Mouse (Mus musculus): ENCODE data around the gene Agbl1. TPM values are rescaled to one million over a fixed set of nuclear protein-coding genes. Genes with fewer than 3 reads are reported as not detected.

Gene Agbl1
- polyA plus RNA-seq, 1 experiment from 2014 or later: not detected

- Histone ChIP-seq H3K9ac (replicated peaks) (no peak overlapping the region), H3K4me3 (replicated peaks) (no peak overlapping the region), H3K27ac (no peak overlapping the region), H3K4me2 (no peak overlapping the region), H3K36me3 (no peaks in the 10 kb centered on the region), H3K4me1 (replicated peaks) (no peaks in the 10 kb centered on the region), H3K9me3 (no peaks in the 10 kb centered on the region), H3K27me3 (no peaks in the 10 kb centered on the region)
- 62% methylated on average over 2 of the region's 2 CpGs for WGBS
- ATAC-seq (ENCODE audit: insufficient number of reproducible peaks, insufficient read depth, low FRiP score, low TSS enrichment, low read depth): no peak
Observed at GRCm38 (mm10) chr7:76282831-76283230, 53.1 kb downstream of the Agbl1 start.

- Histone ChIP-seq H3K9me3 (no peaks in the 10 kb centered on the region), H3K27ac (no peak overlapping the region), H3K4me1 (replicated peaks) (no peaks in the 10 kb centered on the region), H3K27me3 (no peaks in the 10 kb centered on the region), H3K4me3 (replicated peaks) (no peak overlapping the region), H3K9ac (replicated peaks) (no peak overlapping the region), H3K36me3 (no peaks in the 10 kb centered on the region), H3K4me2 (no peak overlapping the region)
- no peak for ATAC-seq (ENCODE audit: insufficient number of reproducible peaks, insufficient read depth, low FRiP score, low TSS enrichment, low read depth)
- 87% methylated on average over 3 of the region's 3 CpGs for WGBS
Observed at GRCm38 (mm10) chr7:76287531-76287930, 57.8 kb downstream of the Agbl1 start.

GRCm38 (mm10) chr7:76321866-76322553 is 92.3 kb downstream of the Agbl1 start:
- Histone ChIP-seq H3K4me2 (no peak overlapping the region), H3K4me1 (replicated peaks) (no peaks in the 10 kb centered on the region), H3K4me3 (replicated peaks) (no peak overlapping the region), H3K27ac (no peak overlapping the region), H3K9ac (replicated peaks) (no peak overlapping the region), H3K9me3 (no peaks in the 10 kb centered on the region), H3K27me3 (no peaks in the 10 kb centered on the region), H3K36me3 (no peaks in the 10 kb centered on the region)
- no peak for ATAC-seq (ENCODE audit: insufficient number of reproducible peaks, insufficient read depth, low FRiP score, low TSS enrichment, low read depth)
- 75% methylated on average over 4 of the region's 4 CpGs for WGBS

GRCm38 (mm10) chr7:76326091-76326490 is 96.4 kb downstream of the Agbl1 start:
- H3K9ac ChIP-seq (replicated peaks): no peak overlapping the region

GRCm38 (mm10) chr7:76339308-76339707 is 109.6 kb downstream of the Agbl1 start:
- Histone ChIP-seq H3K27me3 (no peaks in the 10 kb centered on the region), H3K36me3 (no peaks in the 10 kb centered on the region), H3K4me3 (replicated peaks) (no peak overlapping the region), H3K4me2 (no peak overlapping the region), H3K9ac (replicated peaks) (no peak overlapping the region), H3K4me1 (replicated peaks) (no peaks in the 10 kb centered on the region), H3K9me3 (no peaks in the 10 kb centered on the region), H3K27ac (no peak overlapping the region)
- WGBS: 94% methylated on average over 4 of the region's 4 CpGs
- no peak for ATAC-seq (ENCODE audit: insufficient number of reproducible peaks, insufficient read depth, low FRiP score, low TSS enrichment, low read depth)

More at GRCm38 (mm10) chr7:76326091-76326490, 96.4 kb downstream of the Agbl1 start:
- no peak overlapping the region for H3K4me3 ChIP-seq (replicated peaks)
- 80% methylated on average over 2 of the region's 2 CpGs for WGBS
- no peaks in the 10 kb centered on the region for H3K9me3 ChIP-seq
- no peaks in the 10 kb centered on the region for H3K27me3 ChIP-seq
- H3K4me1 ChIP-seq (replicated peaks): no peaks in the 10 kb centered on the region
- H3K27ac ChIP-seq: no peak overlapping the region
- no peak overlapping the region for H3K4me2 ChIP-seq
- H3K36me3 ChIP-seq: no peaks in the 10 kb centered on the region
- no peak for ATAC-seq (ENCODE audit: insufficient number of reproducible peaks, insufficient read depth, low FRiP score, low TSS enrichment, low read depth)

GRCm38 (mm10) chr7:76341601-76342000 is 111.9 kb downstream of the Agbl1 start:
- H3K9me3 ChIP-seq: no peaks in the 10 kb centered on the region
- no peaks in the 10 kb centered on the region for H3K36me3 ChIP-seq
- ATAC-seq (ENCODE audit: insufficient number of reproducible peaks, insufficient read depth, low FRiP score, low TSS enrichment, low read depth): no peak
- no peaks in the 10 kb centered on the region for H3K27me3 ChIP-seq
- no peaks in the 10 kb centered on the region for H3K4me1 ChIP-seq (replicated peaks)
- H3K9ac ChIP-seq (replicated peaks): no peak overlapping the region
- WGBS: 93% methylated on average over 1 of the region's 1 CpGs
- H3K4me3 ChIP-seq (replicated peaks): no peak overlapping the region
- no peak overlapping the region for H3K27ac ChIP-seq
- no peak overlapping the region for H3K4me2 ChIP-seq

- ATAC-seq (ENCODE audit: insufficient number of reproducible peaks, insufficient read depth, low FRiP score, low TSS enrichment, low read depth): no peak
- Histone ChIP-seq H3K4me2 (no peak overlapping the region), H3K36me3 (no peaks in the 10 kb centered on the region), H3K9me3 (no peaks in the 10 kb centered on the region), H3K27me3 (no peaks in the 10 kb centered on the region), H3K4me1 (replicated peaks) (no peaks in the 10 kb centered on the region), H3K27ac (no peak overlapping the region), H3K4me3 (replicated peaks) (no peak overlapping the region), H3K9ac (replicated peaks) (no peak overlapping the region)
- WGBS: 39% methylated on average over 10 of the region's 10 CpGs
Observed at GRCm38 (mm10) chr7:76353469-76353868, 123.8 kb downstream of the Agbl1 start.

- H3K4me1 ChIP-seq (replicated peaks): no peaks in the 10 kb centered on the region
- no peaks in the 10 kb centered on the region for H3K36me3 ChIP-seq
- H3K27me3 ChIP-seq: no peaks in the 10 kb centered on the region
- WGBS: 34% methylated on average over 3 of the region's 3 CpGs
- H3K27ac ChIP-seq: no peak overlapping the region
- no peak overlapping the region for H3K4me3 ChIP-seq (replicated peaks)
- H3K4me2 ChIP-seq: no peak overlapping the region
- no peak overlapping the region for H3K9ac ChIP-seq (replicated peaks)
- ATAC-seq (ENCODE audit: insufficient number of reproducible peaks, insufficient read depth, low FRiP score, low TSS enrichment, low read depth): no peak
- H3K9me3 ChIP-seq: no peaks in the 10 kb centered on the region
Observed at GRCm38 (mm10) chr7:76354510-76354909, 124.8 kb downstream of the Agbl1 start.

GRCm38 (mm10) chr7:76371269-76371668 is 141.6 kb downstream of the Agbl1 start:
- H3K9ac ChIP-seq (replicated peaks): no peak overlapping the region
- 85% methylated on average over 4 of the region's 4 CpGs for WGBS
- no peaks in the 10 kb centered on the region for H3K9me3 ChIP-seq
- no peak overlapping the region for H3K4me2 ChIP-seq
- no peak for ATAC-seq (ENCODE audit: insufficient number of reproducible peaks, insufficient read depth, low FRiP score, low TSS enrichment, low read depth)
- H3K27ac ChIP-seq: no peak overlapping the region
- H3K27me3 ChIP-seq: no peaks in the 10 kb centered on the region
- H3K4me3 ChIP-seq (replicated peaks): no peak overlapping the region
- no peaks in the 10 kb centered on the region for H3K4me1 ChIP-seq (replicated peaks)
- H3K36me3 ChIP-seq: no peaks in the 10 kb centered on the region

GRCm38 (mm10) chr7:76379493-76379892 is 149.8 kb downstream of the Agbl1 start:
- H3K27ac ChIP-seq: no peak overlapping the region
- 97% methylated on average over 3 of the region's 3 CpGs for WGBS
- H3K4me3 ChIP-seq (replicated peaks): no peak overlapping the region
- H3K4me1 ChIP-seq (replicated peaks): no peaks in the 10 kb centered on the region
- ATAC-seq (ENCODE audit: insufficient number of reproducible peaks, insufficient read depth, low FRiP score, low TSS enrichment, low read depth): no peak
- H3K4me2 ChIP-seq: no peak overlapping the region
- no peak overlapping the region for H3K9ac ChIP-seq (replicated peaks)
- no peaks in the 10 kb centered on the region for H3K36me3 ChIP-seq
- H3K9me3 ChIP-seq: no peaks in the 10 kb centered on the region
- peaks cover 3% of the 10 kb centered on the region; the same call in 1 of the 2 replicates for H3K27me3 ChIP-seq

- Histone ChIP-seq H3K27me3 (peaks cover 7% of the 10 kb centered on the region; the same call in 1 of the 2 replicates), H3K4me1 (replicated peaks) (no peaks in the 10 kb centered on the region), H3K9me3 (no peaks in the 10 kb centered on the region), H3K9ac (replicated peaks) (no peak overlapping the region), H3K4me2 (no peak overlapping the region), H3K36me3 (no peaks in the 10 kb centered on the region), H3K27ac (no peak overlapping the region), H3K4me3 (replicated peaks) (no peak overlapping the region)
- WGBS: 56% methylated on average over 2 of the region's 2 CpGs
- no peak for ATAC-seq (ENCODE audit: insufficient number of reproducible peaks, insufficient read depth, low FRiP score, low TSS enrichment, low read depth)
Observed at GRCm38 (mm10) chr7:76381986-76382385, 152.3 kb downstream of the Agbl1 start.

- no peak overlapping the region for H3K9ac ChIP-seq (replicated peaks)
- ATAC-seq (ENCODE audit: insufficient number of reproducible peaks, insufficient read depth, low FRiP score, low TSS enrichment, low read depth): no peak
- H3K27ac ChIP-seq: no peak overlapping the region
- H3K4me2 ChIP-seq: no peak overlapping the region
- H3K27me3 ChIP-seq: peaks cover 22% of the 10 kb centered on the region; the same call in 1 of the 2 replicates
- WGBS: 83% methylated on average over 5 of the region's 5 CpGs
- H3K4me1 ChIP-seq (replicated peaks): peaks cover 4% of the 10 kb centered on the region
- H3K4me3 ChIP-seq (replicated peaks): no peak overlapping the region
- no peaks in the 10 kb centered on the region for H3K36me3 ChIP-seq
- H3K9me3 ChIP-seq: no peaks in the 10 kb centered on the region
Observed at GRCm38 (mm10) chr7:76389240-76389639, 159.6 kb downstream of the Agbl1 start.

Measured in limb, embryonic 12.5 days (tissue).